Comparison of ENCODE assay signal across 26 mouse cellular contexts in genomic region chr5:99359251-99359650, GRCm38 (mm10).
"Had no signal": no experiment of that assay in that cellular context is flagged by ENCODE, and none has a peak within 500 bp of the region (broad histone marks: within the 10 kb centered on the region; RNA-seq: fewer than 3 reads in every experiment).

No protein-coding gene starts in this region.

- H3K9me3 ChIP-seq: heart, embryonic 10.5 days; heart, embryonic 12.5 days; hindbrain, embryonic 10.5 days; hindbrain, embryonic 12.5 days; kidney, embryonic 15.5 days; limb, embryonic 10.5 days; limb, embryonic 12.5 days; liver, embryonic 12.5 days had no signal

- H3K4me3 ChIP-seq: gastrocnemius, adult 2 months; heart, embryonic 10.5 days; heart, embryonic 12.5 days; hindbrain, embryonic 10.5 days; hindbrain, embryonic 12.5 days; kidney, embryonic 15.5 days; layer of hippocampus, adult 2 months; left cerebral cortex, adult 2 months; limb, embryonic 10.5 days; limb, embryonic 12.5 days; liver, embryonic 12.5 days had no signal

- H3K27ac ChIP-seq: gastrocnemius, adult 2 months; heart, embryonic 10.5 days; hindbrain, embryonic 10.5 days; hindbrain, embryonic 12.5 days; hindbrain, embryonic 14.5 days; kidney, embryonic 15.5 days; kidney, postnatal 0 days; layer of hippocampus, adult 2 months; limb, embryonic 10.5 days; limb, embryonic 12.5 days; liver, embryonic 12.5 days had no signal

- H3K4me1 ChIP-seq: hindbrain, embryonic 10.5 days; hindbrain, embryonic 12.5 days; kidney, embryonic 15.5 days had no signal

- DNase-seq: gastrocnemius, adult 2 months; gastrocnemius, postnatal 10 days; gastrocnemius, postnatal 25 days; heart, adult 18-20 months; heart, postnatal 10 days; heart, postnatal 4 days; kidney, adult 11 months; kidney, adult 2 months; kidney, adult 9 months; kidney, postnatal 14 days; kidney, postnatal 4 days; liver had no signal

- H3K9ac ChIP-seq: heart, embryonic 12.5 days; hindbrain, embryonic 12.5 days; hindbrain, embryonic 14.5 days; kidney, embryonic 15.5 days; limb, embryonic 12.5 days; liver, embryonic 12.5 days had no signal

- ATAC-seq: hindbrain, embryonic 16.5 days; intestine, embryonic 16.5 days; liver, embryonic 12.5 days had no signal

- H3K36me3 ChIP-seq: heart, embryonic 10.5 days; heart, embryonic 12.5 days; hindbrain, embryonic 10.5 days; hindbrain, embryonic 12.5 days; kidney, embryonic 15.5 days; limb, embryonic 10.5 days; limb, embryonic 12.5 days; liver, embryonic 12.5 days had no signal

- H3K4me2 ChIP-seq: heart, embryonic 12.5 days; hindbrain, embryonic 12.5 days; hindbrain, embryonic 14.5 days; kidney, embryonic 15.5 days; limb, embryonic 12.5 days; liver, embryonic 12.5 days had no signal

- H3K27me3 ChIP-seq: heart, embryonic 12.5 days; hindbrain, embryonic 12.5 days; limb, embryonic 12.5 days; liver, embryonic 12.5 days had no signal
